Mouse (Mus musculus) small intestine, adult 2 months (tissue): ENCODE measurements around the gene Setdb1.

Source experiments
- CTCF ChIP-seq: fragments of 200-500 bp; IDR thresholded peaks from 2 replicates; pipeline ENCODE4 v1.5.1; 2012; ENCODE audit warnings: low read depth, mild to moderate bottlenecking, control low read depth, inconsistent platforms, low read length, moderate library complexity, mixed read lengths; ENCODE audit not compliant: insufficient replicate concordance, insufficient read length; ENCODE audit errors: extremely low read depth
- POLR2A ChIP-seq: fragments of 200-500 bp; IDR thresholded peaks from 2 replicates; pipeline ENCODE4 v1.6.1; 2012; ENCODE audit warnings: low read depth, mild to moderate bottlenecking, control low read depth, inconsistent platforms, low read length, moderate library complexity

DNA sequence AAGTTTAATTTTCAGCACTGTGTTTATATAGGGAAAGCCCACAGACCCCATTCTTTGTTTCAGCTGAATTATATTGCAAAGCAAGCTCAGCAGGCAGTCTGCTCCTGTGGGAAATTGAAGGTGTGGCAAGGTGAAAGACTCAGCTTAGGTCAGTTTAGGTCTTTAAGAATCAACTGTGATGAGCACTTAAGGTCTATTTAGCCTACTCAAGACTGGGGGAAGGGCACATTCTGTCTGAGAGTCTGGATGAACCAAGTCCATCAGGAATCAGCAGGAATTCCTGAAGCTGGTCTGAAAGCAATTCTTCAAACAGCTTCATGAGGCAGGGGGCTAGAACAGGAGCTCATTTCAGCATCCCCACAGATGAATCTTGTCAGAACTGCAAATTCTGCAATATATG lies 13.1 kb upstream of the Setdb1 start:
- TF ChIP-seq CTCF = no peak
- TF ChIP-seq POLR2A = no peak
